Mouse (Mus musculus): ENCODE measurements at regions not wholly inside any gene's neighbourhood (a gene's known extent, or its start where the extent isn't known, plus 50 kb on each side); places are given as distances from the start of the nearest gene placed in this dataset.

GRCm38 (mm10) chr12:12586436-12586835 lies 324.5 kb downstream of the Fam49a start:
- TF ChIP-seq CTCF (IDR thresholded peaks at IDR 0.05; ENCODE audit: borderline replicate concordance, extremely low read depth, insufficient read depth, insufficient read length) (no peak), POLR2A (IDR thresholded peaks at IDR 0.05; ENCODE audit: borderline replicate concordance, extremely low read depth, insufficient read depth, insufficient read length, poor library complexity, severe bottlenecking) (no peak)

Measured in brain, embryonic 14.5 days (tissue).